Mouse (Mus musculus) R1 (cell line): ENCODE measurements around the gene Kcnk5.

Source experiments
- DNase-seq: peaks from one replicate; pipeline ENCODE4 v3.0.0-alpha.2; 2018; ENCODE audit warnings: low read depth, low spot score

The Kcnk5 gene

GRCm38 (mm10) chr14:20181466-20181921 is at the start of gene Kcnk5:
Gene Kcnk5, minus strand, starts transcription at chr14:20181809.
- DNase-seq = peak; percentile 94

DNA sequence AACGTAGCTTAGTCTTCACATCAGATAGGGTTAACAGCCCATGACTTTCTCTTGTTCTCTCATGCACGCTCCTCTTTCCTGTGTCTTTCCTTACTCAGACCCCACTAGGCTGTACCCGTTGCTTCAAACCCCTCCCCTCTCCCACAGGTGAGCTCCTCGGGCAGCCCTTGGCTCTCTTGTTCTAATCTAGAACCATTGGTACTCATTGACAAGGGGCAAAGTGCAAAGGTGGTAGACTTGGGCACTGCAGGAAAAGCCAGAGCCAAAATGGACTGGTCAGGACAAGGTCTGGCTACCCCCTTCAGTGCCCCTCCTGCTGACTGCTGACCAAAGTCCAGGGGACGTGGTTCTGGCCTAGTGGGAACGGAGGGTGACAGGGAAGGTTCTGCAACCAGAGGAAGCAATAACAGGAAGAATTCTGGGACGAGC is 48.5 kb upstream of the Kcnk5 start:
- no peak for DNase-seq

DNA sequence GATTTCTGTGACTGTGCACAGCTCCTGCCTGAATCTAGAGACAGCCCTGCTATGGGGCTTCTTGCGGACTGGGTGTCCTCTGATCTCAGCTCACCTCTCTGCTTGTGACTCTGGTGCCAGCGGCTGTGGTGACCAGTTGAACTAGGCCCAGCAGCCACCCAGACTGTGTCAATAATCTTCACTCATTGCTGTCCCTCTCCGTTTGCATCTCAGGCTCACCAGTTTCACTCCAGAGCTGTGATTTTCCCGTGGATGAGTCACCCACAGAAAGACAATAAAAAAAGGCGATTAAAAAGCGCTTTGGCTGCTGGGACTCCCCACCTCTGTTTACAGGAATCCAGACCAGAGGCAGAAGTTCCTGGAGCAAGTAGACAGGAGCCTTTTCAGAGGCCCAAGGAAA is 47.8 kb upstream of the Kcnk5 start:
- no peak for DNase-seq

DNA sequence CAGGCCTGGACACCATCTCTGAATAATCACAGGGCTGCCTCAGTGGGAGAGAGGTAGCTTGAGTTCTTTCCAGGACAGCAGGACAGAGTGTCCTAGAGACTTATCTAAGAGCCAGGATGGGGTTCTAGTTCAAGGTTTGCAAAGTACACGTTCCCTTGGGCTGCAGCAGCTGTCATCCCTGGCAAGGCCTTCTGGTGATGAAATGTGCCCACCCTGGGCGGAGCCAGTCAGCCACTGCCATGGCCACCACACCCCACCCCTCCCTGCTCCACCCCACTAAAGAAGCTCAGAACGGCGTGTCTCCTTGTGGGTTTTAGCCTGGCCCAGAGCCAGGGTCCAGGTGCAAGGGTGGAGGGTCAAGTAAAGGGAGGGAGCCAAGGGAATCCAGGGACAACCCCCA is 46.7 kb upstream of the Kcnk5 start:
- DNase-seq = no peak

DNA sequence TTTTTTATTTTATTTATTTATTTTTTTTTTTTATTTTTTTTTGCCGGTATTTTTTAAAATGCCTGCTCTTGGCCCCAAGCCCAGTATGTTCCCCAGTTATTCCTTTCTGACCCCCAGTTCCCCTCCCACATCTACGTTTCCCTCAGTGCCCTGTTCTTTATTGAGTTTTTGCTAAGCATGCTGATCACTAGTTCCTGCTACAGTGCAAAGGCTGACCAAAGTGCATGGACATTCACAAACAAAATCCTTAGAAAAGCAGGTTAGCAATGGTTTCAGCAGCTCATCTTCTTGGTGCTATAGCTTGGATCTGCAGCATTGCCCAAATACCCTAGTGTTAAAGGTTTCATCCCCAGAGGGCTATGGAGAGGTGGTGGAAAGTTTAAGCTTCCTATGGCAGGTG is 45.4 kb upstream of the Kcnk5 start:
- no peak for DNase-seq

DNA sequence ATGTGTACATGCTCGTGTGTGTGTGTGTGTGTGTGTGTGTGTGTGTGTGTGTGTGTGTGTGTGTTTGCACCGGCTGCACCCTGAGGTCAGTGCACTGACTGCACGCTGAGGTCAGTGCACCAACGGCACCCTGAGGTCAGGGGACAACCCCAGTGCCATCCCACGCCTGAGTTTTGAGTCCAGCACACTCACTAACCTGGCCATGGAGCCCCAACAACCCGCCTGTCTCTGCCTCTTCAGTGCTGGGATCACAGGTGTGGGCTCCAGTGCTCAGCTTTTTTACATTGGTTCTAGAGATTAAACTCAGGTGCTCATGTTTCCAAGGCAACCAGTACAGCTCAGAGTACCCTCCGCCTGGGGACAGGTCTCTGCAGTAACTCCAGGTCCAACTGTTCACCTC is 44.9 kb upstream of the Kcnk5 start:
- no peak for DNase-seq

GRCm38 (mm10) chr14:20225525-20225924 is 43.9 kb upstream of the Kcnk5 start:
- DNase-seq = no peak

DNA sequence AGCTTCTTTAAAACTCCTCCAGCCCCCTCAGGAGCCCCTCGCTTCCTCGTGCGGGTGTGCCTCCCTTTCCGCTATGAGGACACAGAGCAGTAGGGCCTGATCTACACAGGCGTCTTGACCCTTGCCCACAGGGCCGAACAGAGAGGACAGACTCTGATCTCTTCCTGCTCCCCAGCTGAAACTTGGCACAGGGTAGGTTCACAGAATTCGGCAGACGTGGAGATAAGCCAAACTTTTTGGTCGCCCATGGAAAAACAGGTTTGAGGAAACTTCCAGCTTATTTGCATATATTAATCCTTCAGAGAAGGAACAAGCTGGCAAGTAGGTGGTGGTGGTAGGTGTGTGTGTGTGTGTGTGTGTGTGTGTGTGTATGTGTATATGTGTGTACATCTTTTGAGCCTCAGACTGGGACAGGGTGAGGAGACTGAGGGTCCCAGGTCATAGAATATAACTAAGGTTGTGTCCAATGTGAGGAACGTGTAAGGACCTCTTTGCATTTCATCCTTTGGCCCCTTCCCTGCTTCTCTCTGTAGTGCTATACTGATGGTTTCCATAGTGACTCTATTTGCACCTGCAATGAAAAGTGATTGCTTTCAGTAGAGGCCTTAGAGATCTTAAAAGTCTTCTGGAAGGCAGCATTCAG is 43.1 kb upstream of the Kcnk5 start:
- no peak for DNase-seq

DNA sequence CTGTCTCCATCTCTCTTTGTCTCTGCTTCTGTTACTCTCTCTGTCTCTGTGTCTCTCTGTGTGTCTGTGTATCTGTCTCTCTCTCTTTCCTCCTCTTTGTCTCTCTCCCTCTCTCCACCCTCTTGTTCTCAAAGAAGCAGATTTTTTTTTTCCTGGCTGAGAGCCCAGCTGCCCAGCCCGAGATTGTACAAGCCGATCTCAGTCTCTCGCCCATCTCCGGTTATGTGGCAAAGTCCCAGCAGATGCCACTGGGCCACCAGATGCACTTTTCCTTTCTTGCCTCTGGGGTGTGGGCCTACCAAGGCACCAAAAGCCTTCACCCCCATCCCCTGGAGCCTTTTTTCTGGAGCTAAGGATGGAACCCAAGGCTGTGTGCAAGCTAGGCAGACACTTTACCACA is 42.6 kb upstream of the Kcnk5 start:
- DNase-seq = no peak

GRCm38 (mm10) chr14:20223253-20223652 is 41.6 kb upstream of the Kcnk5 start:
- no peak for DNase-seq

- DNase-seq = peak; percentile 96
Observed at GRCm38 (mm10) chr14:20221083-20221482, 39.5 kb upstream of the Kcnk5 start.

DNA sequence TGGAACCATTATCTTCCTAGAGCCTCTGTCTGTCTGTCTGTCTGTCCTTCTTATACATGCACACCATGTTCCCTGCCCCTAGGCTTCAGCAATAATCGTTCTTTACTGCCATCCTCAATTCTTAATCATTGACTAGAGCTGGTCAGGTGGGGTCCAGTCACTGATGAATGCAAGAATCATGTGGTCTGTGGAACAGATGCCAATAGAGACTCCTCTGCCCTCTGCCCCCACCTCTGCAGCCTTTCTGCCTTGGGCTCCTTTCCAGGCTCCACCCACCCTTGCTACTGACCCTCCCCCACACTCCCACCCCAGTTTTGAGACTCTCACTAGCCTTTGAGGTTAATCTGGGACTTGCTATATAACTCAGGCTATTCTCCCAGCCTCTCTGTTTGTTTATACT is 38.2 kb upstream of the Kcnk5 start:
- DNase-seq = peak; percentile 60

GRCm38 (mm10) chr14:20217299-20217864 is 35.8 kb upstream of the Kcnk5 start:
- peak; percentile 97 for DNase-seq

- DNase-seq = peak; percentile 95
Observed at GRCm38 (mm10) chr14:20216561-20217298, 35.1 kb upstream of the Kcnk5 start.

DNA sequence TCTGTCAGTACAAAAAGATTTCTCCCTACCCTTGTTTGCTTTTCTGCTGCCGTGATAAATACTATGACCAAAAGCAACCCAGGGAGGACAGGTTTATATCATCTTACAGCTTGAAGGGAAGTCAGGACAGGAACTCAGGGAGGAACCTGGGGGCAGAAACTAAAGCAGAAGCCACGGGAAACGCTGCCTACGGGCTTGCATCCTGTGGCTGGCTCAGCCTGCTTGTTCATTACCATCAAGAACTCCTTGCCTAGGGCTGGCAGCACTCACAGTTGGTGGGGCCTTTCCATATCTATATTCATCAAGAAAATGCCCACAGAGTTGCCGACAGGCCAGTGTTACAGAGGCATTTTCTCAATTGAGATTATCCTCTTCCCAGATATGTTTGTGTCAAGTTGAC is 34.2 kb upstream of the Kcnk5 start:
- no peak for DNase-seq

- no peak for DNase-seq
Observed at GRCm38 (mm10) chr14:20214125-20214524, 32.5 kb upstream of the Kcnk5 start.

DNA sequence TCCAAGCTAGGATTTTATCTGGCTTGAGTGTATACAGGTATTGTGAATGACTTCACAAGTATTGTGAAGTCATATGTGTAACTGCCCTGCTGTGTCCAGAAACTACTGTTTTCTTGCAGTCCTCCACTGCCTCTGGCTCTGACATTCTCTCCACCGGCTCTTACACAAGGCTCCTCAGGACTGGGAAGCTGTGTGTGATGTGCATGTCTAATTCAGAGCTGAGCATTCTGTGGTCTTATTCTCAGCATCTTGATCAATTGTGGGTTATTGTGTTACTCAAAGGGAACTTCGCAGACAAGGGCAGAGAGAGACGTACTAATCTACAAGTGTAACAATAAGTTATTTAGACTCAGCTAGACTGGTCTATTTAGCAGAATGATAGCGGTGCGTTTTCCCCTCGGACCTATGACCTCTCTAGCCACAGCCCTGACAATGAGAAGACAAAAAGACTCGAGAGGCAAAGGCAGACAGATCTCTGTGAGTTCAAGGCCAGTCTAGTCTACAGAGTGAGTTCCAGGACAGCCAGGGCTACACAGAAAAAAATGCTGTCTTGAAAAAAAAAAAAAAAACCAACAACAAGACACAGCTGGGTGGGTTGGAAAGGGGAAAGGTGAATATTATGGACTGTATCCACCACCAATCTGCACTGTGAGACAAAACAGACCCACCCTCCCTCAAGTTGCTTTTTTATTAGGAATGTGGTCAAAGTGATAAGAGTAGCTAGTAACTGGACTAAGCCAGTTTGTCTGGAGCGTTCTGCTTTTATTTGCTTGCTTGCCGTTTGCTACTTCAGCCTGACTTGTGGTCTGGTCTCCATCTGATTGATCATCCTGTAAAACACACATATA is 30.4 kb upstream of the Kcnk5 start:
- no peak for DNase-seq

GRCm38 (mm10) chr14:20209926-20210325 is 28.3 kb upstream of the Kcnk5 start:
- DNase-seq = no peak

GRCm38 (mm10) chr14:20208435-20208834 is 26.8 kb upstream of the Kcnk5 start:
- peak; percentile 51 for DNase-seq

GRCm38 (mm10) chr14:20205747-20206146 is 24.1 kb upstream of the Kcnk5 start:
- DNase-seq = no peak

- DNase-seq = peak; percentile 67
Observed at GRCm38 (mm10) chr14:20203301-20203700, 21.7 kb upstream of the Kcnk5 start.

GRCm38 (mm10) chr14:20202655-20203181 is 21.1 kb upstream of the Kcnk5 start:
- DNase-seq = no peak
